Mouse (Mus musculus): Measurements from ENCODE around the gene Asb11.

Gene Asb11

DNA sequence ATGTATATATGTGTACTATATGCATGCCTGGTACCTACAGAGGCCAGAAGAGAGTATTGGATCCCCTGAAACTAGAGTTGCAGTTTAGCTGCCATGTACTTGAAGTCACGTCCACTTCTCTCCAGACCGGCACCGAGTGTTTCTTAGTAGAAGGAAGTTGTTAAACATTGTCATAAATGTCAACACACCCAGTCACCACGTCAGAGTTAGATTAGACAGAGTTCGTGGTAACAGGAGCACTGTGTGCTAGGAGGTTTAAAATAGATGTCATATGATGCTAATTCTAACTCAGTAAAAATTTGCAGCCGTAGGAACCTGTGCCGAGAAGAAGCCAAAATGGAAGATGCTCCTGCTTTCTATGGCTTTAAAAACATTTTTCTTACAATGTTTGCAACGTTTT is at the start of gene Asb11:
Gene Asb11 (plus strand): TSS at position 286 of the 400 bp plus-strand sequence.
- DNase-seq (ENCODE audit: low spot score in 2 of 2): no peak

DNA sequence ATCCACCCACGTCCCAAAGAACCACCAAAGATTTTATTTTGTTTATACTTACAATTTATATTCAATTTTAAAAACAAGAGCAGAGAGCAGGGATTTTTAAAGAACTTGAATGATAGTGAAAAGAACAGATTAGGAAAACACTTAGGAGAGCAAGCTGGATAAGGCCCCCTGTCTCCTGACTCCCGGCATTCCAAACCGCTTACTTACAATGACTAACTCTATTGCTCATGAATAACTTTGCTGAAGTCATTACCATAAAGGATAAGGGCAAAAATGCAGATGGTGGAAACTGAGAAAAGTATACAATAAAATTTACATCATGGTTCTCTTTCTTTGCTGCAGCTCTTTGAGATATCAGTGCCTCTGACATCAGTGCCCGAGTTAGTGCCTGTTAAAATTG is 42.7 kb upstream of the Asb11 start:
- no peak for DNase-seq (ENCODE audit: low spot score in 2 of 2)

DNA sequence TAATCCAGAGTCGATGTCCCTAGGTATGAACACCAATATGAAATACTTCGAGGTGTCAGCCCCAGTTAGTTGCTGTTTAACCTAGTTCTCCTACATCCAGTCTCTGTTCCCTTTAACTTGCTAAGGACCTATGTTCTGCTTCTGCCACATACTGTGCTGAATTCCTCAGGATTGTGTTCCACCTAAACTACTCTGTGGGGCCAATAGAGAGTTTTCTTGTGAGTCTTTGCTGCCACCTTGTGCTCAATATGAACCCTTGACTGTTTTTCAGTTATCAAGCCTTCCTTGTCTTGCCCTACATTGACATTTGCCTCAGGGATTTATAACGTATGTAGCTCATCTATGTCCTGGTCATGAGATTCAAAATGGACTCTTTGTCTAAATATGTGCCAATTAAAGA is 38.3 kb upstream of the Asb11 start:
- DNase-seq (ENCODE audit: low spot score in 2 of 2): no peak

DNA sequence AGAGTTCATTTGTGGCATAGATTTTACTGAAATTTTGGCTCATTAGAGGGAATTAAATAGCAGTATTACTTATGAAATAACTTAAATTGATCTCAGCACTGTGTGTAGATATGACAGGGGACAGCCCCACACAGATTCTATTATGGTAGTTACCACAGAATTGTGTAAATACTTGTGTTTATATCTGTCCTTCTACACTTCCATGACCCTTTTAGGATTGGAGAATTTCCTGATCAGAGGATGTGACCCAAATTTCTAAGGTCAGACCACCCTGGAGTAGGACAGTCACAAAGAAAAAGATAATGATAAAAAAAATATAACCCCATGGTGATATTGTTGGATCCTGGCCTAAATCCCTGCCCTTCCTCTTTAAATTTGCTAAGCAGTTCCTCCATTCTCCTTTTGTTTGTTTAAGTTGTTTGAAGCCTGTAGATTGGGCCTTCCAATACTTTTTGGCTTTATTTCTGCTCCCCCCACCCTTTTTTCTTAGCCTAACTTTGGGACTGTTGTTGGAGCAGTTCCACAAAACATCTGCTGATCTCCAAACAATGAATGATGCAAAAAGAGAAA is 31.6 kb upstream of the Asb11 start:
- no peak for DNase-seq (ENCODE audit: low spot score in 2 of 2)

DNA sequence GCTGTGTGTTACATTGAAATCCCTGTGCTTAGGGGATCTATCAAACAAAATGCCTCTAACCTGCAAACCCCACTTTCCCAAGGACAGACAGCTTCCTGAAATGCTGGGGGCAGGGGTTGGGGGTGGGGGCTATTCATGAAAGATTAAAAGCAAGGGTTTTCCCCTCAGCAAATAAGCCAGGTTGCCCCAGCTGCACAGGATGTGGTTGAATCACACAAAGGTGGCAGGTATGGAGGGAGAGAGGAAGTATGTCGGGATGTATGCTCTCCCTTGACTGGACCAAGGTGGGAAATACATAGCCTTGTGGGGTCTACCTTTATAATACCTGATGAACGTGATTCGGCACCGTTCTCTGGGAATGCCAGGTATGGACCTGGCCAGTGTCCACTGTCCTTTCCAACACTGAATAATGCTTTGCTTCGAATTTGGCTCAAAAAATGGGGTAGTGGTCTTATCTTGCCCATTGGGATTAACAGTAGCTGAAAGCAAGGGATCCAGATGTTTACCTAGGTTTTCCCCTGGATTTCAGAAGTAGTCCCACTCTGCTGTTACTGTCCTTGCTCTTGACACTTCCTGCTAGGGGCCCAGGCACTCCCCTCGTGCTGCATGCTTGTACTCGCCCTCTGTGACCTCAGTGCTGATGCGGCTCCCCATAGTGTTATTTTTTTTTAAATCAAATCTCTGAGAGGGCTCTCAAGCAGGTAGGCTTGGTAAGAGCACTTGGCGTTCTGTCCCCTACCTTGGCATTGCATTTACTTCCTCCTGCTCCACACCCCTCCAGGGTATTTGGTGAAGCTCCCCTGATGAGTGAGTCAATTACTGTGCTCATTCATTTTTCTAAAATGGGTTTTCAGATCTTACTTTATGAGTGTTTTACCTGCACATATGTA is 30.4 kb upstream of the Asb11 start:
- peak in 1 of 2 experiments; percentile 1 for DNase-seq (ENCODE audit: low spot score in 2 of 2)

DNA sequence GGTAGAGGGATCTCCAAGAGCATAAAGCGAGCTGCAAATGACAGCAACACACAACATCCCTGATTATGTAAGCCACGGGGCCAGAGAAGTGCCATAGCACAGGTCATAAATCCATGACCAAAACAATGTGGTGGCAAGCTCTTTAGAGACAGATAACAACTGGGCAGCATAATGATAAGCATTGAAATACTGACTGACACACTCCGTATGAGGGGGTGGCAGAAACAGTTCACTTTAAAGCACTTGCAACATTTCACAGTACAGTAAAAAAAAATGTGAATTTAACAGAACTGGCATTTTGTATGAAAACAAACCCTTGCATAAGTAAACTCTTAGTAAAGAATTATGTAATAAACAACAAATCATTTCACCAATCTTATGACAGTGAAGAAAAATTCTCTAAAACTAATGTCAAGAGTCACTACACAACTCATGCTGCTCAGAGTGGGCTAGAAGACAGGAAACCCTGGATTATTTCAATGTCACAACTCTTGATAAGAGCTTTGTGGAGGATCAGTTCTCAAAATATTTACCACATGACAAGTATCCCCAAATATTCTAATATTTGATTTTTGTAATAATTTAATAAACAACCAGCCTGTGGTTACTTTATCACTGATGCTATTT is 28.4 kb upstream of the Asb11 start:
- no peak for DNase-seq (ENCODE audit: low spot score in 2 of 2)

DNA sequence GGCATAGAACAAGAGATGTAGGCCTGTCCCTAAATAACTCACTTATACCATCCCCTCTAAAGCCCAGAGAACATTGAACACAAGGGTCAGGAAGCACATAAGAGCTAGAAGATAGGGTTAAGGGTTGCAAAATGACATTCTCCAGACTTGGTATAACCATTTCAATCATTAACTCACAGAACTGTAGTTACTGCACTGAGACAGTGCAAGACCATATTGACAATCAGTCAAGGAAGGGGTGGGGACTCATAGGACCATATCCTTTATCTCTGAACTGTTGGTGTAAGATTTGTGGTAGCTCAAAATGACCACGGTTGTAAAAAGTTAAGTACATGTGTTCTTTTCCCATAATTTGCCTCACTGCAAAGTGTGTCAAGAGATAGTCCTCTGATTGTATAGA is 26.2 kb upstream of the Asb11 start:
- no peak for DNase-seq (ENCODE audit: low spot score in 2 of 2)

DNA sequence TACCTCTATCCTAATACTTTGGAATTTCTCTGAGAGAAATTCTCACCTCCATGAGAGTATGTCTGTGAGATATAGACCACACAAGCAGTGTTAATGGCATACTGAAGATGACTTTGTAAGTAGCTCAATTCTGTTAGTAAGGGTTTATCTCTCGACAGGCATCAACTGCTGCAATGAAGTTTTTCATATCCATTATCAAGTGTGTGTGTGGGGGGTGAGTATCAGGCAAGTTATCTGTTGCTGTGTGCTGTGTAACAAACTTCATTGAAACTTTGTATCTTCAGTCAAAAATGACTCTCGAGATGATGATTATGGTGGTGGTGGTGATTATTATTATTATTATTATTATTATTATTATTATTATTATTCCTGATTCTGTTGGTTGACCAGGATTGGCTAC is 20.0 kb upstream of the Asb11 start:
- no peak for DNase-seq (ENCODE audit: low spot score in 2 of 2)

DNA sequence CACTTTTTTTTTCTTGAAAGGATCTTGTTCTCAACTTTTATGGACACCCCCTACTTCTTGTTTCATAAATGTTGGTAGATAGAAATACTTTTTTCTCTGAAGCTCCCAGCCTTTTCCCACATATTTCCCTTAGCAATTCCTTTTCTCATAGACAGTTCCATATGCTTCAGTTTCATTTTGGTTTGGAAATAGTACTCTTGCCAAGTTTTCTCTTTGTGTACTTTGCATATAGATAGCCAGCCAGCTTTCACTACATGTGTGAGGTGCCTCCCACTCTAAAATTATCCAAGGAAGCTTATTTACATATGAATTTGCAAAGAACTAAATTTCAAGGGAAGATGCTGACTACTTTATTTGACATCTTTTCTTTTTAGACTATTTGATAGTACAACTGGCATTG is 18.8 kb upstream of the Asb11 start:
- no peak for DNase-seq (ENCODE audit: low spot score in 2 of 2)

DNA sequence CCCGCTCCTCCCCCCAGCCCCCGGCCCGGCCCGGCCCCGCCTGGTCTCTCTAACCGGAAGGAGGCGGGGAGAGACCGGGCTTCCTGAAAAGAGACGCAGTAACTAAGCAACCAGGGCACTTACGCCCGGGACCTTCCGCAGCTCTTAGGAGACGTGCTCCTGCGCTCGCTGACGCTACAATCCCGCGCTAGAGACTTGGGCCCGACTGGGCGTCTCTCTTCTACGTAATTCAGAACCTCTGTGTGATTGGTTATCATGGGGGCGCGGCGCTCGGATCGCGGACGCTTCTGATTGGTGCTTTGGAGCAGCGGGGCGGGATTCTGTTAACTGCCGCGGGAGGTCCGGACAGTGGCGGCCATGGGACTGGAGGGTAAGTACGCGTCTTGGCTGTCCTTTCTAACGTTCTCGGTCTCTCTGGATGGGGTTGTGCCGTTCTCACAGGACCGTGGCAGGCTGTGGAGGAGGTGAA is 17.3 kb upstream of the Asb11 start, which contains the start of gene Piga:
Gene Piga (plus strand): TSS at position 317 of the 469 bp plus-strand sequence.
- peak; percentile 89 to 92 for DNase-seq (ENCODE audit: low spot score in 2 of 2)

DNA sequence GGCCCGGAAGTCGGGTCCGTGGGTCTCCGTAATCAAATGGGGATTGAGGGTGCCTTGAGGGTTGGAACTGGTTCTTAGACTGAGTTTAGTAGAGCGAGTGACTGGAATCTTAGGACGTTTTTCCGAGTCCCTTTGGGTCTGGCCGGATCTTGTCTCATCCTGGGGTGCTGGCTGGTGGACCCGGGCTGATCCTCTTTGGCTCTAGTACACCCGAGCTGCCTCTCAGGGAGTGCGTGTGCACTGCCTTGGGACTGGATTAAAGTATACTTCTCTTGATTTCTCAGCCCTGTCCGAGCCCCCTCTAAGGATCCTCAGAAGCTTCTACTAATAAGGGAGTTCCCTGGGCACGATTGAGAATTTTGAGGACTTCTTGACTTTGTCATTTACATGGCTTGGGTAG is 16.8 kb upstream of the Asb11 start:
- no peak for DNase-seq (ENCODE audit: low spot score in 2 of 2)

DNA sequence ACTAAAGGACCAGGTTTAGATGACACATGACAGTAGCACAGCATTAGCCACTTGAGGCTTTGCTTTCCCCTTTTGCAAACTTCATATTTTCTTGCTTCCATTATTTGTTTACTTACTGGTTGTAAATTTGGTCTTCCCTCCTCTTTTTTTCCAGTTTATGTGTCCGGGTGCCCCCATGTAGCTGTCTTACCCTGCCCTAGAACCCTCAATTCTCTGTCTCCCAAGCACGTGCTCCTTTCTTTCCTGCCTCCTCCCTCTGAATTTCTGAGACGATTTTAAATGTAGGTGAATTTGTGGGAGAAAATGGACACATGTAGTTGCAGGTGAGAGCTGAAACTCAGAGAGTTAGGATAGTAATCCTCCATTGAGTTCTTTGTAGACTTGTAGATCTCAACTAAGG is 16.3 kb upstream of the Asb11 start:
- DNase-seq (ENCODE audit: low spot score in 2 of 2): no peak

DNA sequence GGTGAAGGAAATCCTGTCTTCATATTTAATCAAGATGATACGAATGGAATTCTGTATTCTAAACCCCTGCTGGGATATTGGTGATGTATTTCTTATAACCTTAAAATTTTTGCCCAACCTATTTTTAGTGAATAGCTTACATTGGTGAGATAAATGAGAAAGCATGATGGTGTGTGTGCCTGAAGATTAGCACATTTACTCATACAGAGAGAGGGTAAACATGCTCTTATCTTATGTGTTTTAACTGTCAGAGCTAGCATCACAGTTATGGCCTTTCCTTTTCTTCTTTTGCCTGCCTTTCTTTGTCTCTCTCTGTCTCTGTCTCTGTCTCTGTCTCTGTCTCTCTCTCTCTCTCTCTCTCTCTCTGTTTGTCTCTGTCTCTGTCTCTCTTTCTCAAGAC is 12.0 kb upstream of the Asb11 start:
- no peak for DNase-seq (ENCODE audit: low spot score in 2 of 2)

DNA sequence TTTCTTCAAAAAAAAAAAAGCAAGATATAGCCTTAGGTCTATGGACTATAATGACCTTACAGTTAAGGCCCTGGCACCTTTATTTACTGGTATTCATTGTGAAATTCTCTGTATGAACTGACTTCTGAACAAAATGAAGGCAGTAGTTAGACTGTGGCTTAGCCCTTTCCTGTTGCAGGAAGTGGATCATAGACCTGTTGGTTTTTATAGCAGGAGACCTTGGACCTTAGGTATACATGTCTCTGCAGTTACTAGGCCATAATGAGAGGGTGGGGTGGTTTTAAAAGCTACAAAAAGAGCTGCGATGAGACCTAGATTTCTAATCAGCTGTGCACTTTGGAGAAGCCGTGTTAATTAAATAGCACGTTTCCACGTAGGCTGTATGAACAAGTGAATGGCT is 9.5 kb upstream of the Asb11 start:
- no peak for DNase-seq (ENCODE audit: low spot score in 2 of 2)

DNA sequence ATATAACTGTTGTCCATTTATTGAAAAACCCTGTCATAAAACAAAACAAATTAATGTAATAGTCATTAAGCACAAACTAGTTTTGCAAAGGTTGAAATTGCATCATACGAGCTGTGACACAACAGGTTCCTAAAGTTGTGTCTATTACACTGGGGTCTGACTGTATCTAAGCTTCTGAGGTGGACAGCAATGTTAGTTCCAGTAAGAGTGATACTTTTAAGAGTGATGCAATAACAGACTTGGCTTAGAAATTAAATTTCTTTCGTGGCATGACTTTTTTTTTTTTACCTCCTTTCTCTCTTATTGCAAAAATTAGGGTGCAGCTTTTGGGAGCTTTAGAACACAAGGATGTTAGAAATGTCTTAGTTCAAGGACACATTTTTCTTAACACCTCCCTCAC is 8.6 kb upstream of the Asb11 start:
- no peak for DNase-seq (ENCODE audit: low spot score in 2 of 2)

DNA sequence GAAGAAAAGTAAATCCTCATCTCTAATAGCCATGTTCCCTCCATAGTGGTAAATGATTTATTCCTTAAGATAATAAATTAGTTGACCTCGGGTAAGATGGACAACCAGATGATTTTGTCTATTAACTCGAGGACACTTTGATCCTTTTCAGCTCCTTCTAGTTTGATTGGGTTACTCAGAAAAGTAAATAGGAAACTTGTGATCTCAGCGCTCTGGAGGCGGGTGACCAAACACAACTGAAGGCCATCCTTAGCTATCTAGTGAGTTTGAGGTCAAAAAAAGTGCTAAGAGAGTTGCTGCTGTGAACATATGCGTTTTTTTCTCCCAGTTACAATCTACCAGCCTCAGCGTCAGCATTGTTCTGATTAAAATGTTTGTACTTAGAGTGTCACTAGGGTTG is 6.2 kb upstream of the Asb11 start:
- no peak for DNase-seq (ENCODE audit: low spot score in 2 of 2)

DNA sequence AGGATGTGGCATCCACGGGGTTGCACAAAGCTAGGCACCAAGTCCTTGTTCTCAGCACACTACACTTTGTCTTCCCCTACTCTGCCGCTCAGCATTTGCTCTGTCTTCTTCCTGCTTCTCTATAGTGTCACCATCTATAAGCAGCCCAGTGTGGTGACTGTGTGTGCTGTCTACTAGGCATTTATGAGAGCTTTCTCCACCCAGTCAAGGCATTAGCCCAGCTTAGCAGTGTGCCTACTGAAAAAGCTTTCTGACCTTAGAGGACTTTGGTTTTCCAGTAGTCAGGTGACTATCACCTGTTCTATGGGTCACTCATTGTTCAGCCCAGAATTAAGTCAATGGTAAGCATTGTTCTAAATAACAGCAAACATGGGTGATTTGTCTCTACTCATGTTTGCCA is 5.7 kb upstream of the Asb11 start:
- DNase-seq (ENCODE audit: low spot score in 2 of 2): no peak

DNA sequence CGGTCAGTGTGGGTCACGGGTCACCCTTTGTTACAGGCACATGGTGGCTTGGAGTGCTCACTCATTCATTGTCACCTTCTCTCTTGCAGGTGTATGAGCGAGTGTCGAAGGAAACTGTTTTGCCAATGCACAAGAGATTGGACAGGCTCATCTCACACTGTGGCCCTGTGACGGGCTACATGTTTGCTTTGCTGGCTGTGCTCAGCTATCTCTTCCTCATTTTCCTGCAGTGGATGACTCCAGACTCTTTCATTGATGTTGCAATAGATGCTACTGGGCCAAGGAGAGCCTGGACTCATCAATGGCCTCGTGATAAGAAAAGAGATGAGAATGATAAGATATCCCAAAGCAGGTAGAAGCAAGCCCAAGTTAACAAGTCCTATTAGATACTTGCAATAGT is 5.3 kb upstream of the Asb11 start:
- no peak for DNase-seq (ENCODE audit: low spot score in 2 of 2)

DNA sequence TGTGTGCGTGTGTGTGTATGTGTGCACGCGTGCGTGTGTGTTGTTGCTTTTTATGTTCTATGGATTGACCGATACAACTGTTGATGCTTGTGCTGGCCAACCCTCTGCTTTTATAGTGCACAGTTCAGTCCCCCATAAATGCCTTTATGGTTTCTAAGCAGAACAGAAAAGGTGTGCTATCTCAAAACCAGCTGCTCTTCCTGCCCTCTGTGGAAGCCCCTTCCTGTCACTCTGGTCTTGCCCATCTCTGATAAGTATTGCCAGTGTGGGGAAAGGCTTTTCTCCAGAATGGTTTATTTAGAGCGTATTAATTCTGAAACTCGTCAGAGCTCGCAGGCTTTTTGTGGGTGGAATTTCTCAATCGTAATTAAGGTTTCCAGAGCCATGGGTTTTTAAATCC is 4.1 kb upstream of the Asb11 start:
- DNase-seq (ENCODE audit: low spot score in 2 of 2): no peak

DNA sequence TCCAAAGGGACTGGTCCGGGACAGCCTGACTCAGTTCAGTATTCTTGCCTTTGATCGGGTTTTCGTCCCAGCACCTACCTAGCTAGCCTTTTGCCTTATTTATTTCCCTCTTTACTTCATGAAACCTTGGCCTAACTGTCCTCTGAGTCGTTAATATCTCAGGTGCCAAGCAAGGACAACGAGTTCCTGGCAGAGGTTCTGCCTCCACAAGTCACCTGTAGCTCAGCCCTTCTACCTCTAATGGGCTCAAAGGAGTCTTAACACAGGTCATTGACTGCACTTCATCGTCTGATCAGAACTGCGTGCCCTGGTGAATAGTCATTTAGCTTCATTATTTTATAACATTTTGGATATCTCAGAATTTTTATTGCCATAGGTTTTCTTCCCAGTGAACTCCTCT is 2.7 kb downstream of the Asb11 start:
- DNase-seq (ENCODE audit: low spot score in 2 of 2): no peak

DNA sequence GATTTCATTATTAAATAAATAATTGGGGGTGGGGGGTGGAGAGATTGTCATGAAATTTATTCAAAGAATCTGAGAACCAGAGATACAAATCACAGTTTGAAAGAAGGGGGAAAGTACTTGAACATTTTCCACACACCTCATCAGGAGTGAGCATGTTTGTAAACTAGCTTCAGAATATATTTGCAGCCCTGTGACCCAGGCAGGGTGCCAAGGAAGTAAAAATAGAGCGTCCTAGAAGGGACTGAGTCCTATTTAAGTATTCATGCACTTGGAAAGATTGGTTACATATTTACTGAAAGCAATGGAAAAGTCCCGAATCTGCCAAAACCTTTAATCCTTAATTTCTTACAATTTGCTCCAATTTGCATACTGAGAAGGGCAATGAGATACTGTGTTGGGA is 3.3 kb downstream of the Asb11 start:
- no peak for DNase-seq (ENCODE audit: low spot score in 2 of 2)

DNA sequence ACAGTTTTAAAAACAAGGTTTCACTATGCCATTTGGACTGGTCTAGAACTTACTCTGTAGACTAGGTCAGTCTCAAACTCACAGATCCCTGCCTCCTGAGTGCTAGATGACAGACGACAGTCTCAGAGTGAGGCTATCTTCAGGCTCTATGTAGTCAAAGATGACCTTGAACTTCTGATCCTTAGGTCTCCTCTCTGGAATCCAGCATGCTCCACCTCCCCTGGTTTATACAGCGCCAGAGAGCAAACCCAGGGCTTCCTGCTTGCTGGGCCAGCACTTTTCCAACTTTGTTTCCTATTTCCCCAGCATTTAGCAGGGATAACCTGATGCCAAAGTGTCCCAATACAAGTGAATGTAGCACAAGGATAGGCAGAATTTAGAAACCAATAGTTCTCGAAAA is 3.9 kb downstream of the Asb11 start:
- no peak for DNase-seq (ENCODE audit: low spot score in 2 of 2)

DNA sequence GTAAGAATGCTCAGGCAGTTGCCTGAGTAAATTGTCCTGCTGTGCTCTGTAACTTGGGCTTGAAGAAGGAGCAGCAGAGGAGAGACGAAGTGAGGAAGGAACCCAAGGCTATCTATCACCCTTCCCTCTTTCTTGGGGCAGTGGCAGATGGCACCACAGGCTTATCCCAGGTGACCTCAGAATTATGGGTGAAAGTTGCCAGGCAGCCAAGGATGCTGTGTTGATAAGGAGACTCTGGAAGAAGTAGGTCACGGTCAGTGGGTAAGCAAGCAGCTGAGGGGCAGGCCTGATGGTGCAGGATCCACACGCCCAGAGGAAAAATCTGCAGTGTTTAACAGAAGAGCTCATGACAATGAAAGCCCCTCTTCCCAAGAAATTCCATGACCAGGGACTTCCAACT is 4.5 kb downstream of the Asb11 start:
- DNase-seq (ENCODE audit: low spot score in 2 of 2): no peak

Measured in natural killer cell, adult 2 months (primary cell).